Mouse (Mus musculus) limb, embryonic 11.5 days (tissue): ENCODE measurements around the gene Grm5. TPM values are rescaled to one million over a fixed set of nuclear protein-coding genes. Genes with fewer than 3 reads are reported as not detected.

ENCODE experiments used
- ATAC-seq: fragments of 200-750 bp; cut with Nextera tagmentation; 2 replicates; pipeline ENCODE4 v1.8.0; 2017; ENCODE audit warnings: low read depth; ENCODE audit not compliant: insufficient number of reproducible peaks, low FRiP score, low TSS enrichment
- DNase-seq: peaks from one replicate; pipeline ENCODE4 v3.0.0-alpha.2; 2015; ENCODE audit warnings: low spot score
- H3K27ac ChIP-seq: fragments of 300-500 bp; sonication (generic); replicated peaks from 2 replicates; pipeline ENCODE4 v1.5.1; 2014; ENCODE audit warnings: low read depth, mild to moderate bottlenecking, low read length
- H3K27me3 ChIP-seq: fragments of 300-500 bp; sonication (generic); 2 replicates; pipeline ENCODE4 v1.6.1; 2014; ENCODE audit warnings: mild to moderate bottlenecking, low read length, mixed read lengths; ENCODE audit not compliant: control insufficient read depth, insufficient read depth
- H3K36me3 ChIP-seq: fragments of 300-500 bp; sonication (generic); 2 replicates; pipeline ENCODE4 v1.6.1; 2014; ENCODE audit warnings: mild to moderate bottlenecking, low read length, moderate library complexity, mixed read lengths; ENCODE audit not compliant: control insufficient read depth, insufficient read depth
- H3K4me1 ChIP-seq: fragments of 300-500 bp; sonication (generic); 2 replicates; pipeline ENCODE4 v1.6.1; 2014; ENCODE audit warnings: low read length, mixed read lengths; ENCODE audit not compliant: control insufficient read depth, insufficient read depth
- H3K4me2 ChIP-seq: fragments of 300-500 bp; sonication (generic); 2 replicates; pipeline ENCODE4 v1.6.1; 2014; ENCODE audit warnings: low read depth, mild to moderate bottlenecking, moderate library complexity; ENCODE audit not compliant: severe bottlenecking
- H3K4me3 ChIP-seq: fragments of 300-500 bp; sonication (generic); 2 replicates; pipeline ENCODE4 v1.5.1; 2014; ENCODE audit warnings: low read depth, low read length
- H3K9ac ChIP-seq: fragments of 300-500 bp; sonication (generic); 2 replicates; pipeline ENCODE4 v1.6.1; 2014; ENCODE audit warnings: mild to moderate bottlenecking, low read length
- H3K9me3 ChIP-seq: fragments of 300-500 bp; sonication (generic); 2 replicates; pipeline ENCODE4 v1.6.1; 2016; ENCODE audit warnings: low read length; ENCODE audit not compliant: control insufficient read depth
- WGBS: fragments of 180-500 bp; shearing (Covaris S2); extraction: QIAGEN DNeasy Blood & Tissue Kit; methylation state at CpG from one replicate; pipeline ENCODE4 v1.1.7; 2014; 5-methylcytosine and 5-hydroxymethylcytosine counted together
- polyA plus RNA-seq: library from polyadenylated mRNA; unstranded; fragments of >200 nt; fragmentation: Nextera tagmentation; extraction: Ambion mirVana; gene quantifications from 2 replicates; pipeline ENCODE4 v1.2.1, GENCODE M21; 2014

Grm5 gene
- polyA plus RNA-seq: 0.04 TPM in 1 of 2 replicates, not detected in the other

DNA sequence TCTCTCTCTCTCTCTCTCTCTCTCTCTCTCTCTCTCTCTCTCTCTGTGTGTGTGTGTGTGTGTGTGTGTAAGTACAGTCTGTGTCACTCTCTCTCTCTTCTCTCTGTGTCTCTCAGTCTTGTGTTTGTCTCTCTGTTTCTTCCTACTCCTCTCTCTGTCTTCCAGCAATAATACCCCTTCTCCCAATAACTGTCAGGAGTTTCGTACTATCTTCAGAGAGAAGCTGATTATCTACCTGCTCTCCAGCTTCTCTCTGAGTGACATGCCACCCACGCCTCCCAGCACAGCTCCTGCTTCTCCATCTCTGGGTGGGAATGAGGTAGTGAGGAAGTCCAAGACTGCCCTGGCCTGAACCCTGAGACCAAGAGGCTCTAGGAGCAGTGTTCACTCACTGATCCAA is at the start of gene Grm5:
TSS of gene Grm5 (plus strand) at position 301 of the 400 bp plus-strand sequence.
- H3K36me3 ChIP-seq: no peaks in the 10 kb centered on the region
- no peak within 1 kb of the TSS for H3K4me3 ChIP-seq
- DNase-seq (no peak), ATAC-seq (no peak)
- no peak within 1 kb of the TSS for H3K27ac ChIP-seq
- no peaks in the 10 kb centered on the region for H3K9me3 ChIP-seq
- H3K27me3 ChIP-seq: peaks cover 15% of the 10 kb centered on the region
- H3K4me2 ChIP-seq: peak within 1 kb of the TSS; percentile 27
- no peak within 1 kb of the TSS for H3K9ac ChIP-seq
- 31% methylated on average over 2 of the region's 2 CpGs for WGBS
- no peaks in the 10 kb centered on the region for H3K4me1 ChIP-seq

DNA sequence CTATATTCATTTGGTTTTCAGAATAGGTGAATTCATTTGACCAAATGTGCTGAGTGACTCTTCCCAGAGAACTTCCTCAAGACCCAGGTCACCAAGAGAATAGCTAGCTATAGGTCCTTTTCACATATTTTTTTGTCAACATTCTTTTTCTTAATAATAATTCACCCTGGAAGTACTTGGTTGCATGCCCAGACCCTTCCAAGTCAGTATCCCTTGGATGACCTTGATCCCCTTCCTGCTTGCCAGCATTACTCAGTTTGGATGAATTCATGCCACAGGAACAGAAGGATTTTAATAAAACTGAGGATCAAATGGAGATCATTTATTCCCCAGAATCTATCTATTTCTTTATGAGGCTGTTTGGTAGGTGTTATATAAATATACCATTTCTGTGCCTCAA is 44.9 kb upstream of the Grm5 start:
- no peak overlapping the region for H3K4me3 ChIP-seq
- no peak for ATAC-seq
- no peak overlapping the region for H3K9ac ChIP-seq
- H3K4me2 ChIP-seq: no peak overlapping the region
- DNase-seq: no peak
- H3K27me3 ChIP-seq: no peaks in the 10 kb centered on the region
- H3K36me3 ChIP-seq: no peaks in the 10 kb centered on the region
- no peaks in the 10 kb centered on the region for H3K9me3 ChIP-seq
- H3K27ac ChIP-seq: no peak overlapping the region
- no peaks in the 10 kb centered on the region for H3K4me1 ChIP-seq

DNA sequence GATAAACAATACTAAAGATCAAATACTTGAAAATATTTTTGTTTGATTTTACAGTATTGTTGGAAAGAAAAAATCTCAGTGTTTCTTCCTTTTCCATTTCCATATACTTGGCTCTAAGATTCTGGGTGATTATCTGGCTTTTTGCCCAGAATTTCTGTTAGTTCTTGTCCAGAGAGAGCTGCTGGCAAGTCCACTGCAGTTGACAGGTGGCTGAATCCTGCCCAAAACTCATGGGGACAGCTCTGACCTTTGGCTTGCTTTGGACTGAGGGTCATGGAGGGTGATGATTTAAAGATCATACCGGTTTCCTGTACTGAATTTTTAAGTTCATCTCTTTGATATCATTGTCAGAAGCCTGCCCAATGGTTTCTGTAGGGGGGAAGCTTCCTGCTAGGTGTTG is 18.7 kb upstream of the Grm5 start:
- H3K27me3 ChIP-seq: no peaks in the 10 kb centered on the region
- no peaks in the 10 kb centered on the region for H3K36me3 ChIP-seq
- H3K27ac ChIP-seq: no peak overlapping the region
- WGBS: 37% methylated on average over 1 of the region's 1 CpGs
- H3K4me3 ChIP-seq: no peak overlapping the region
- no peaks in the 10 kb centered on the region for H3K9me3 ChIP-seq
- DNase-seq (no peak), ATAC-seq (no peak)
- H3K9ac ChIP-seq: no peak overlapping the region
- H3K4me1 ChIP-seq: no peaks in the 10 kb centered on the region
- H3K4me2 ChIP-seq: no peak overlapping the region

DNA sequence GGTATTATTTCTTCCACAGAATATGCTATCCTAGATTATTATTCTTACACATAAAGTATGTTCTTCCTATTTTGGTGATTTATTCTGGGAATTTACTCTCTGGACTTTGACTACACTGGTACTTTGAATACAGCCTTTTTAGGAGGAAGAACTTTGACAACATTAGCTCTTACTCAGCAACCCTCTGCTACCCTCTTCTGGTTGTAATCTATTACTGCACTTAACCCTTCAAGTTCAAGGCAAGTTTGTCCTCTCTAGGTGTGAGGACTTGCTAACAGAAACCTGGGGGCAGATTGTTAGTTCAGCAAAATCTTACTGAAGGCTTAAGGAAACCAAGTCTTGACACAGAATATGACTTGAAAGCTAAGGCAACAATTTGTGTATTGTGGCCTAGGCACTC is 17.5 kb upstream of the Grm5 start:
- no peaks in the 10 kb centered on the region for H3K4me1 ChIP-seq
- H3K36me3 ChIP-seq: no peaks in the 10 kb centered on the region
- no peaks in the 10 kb centered on the region for H3K9me3 ChIP-seq
- no peak overlapping the region for H3K4me2 ChIP-seq
- DNase-seq (no peak), ATAC-seq (no peak)
- H3K9ac ChIP-seq: no peak overlapping the region
- no peak overlapping the region for H3K27ac ChIP-seq
- no peaks in the 10 kb centered on the region for H3K27me3 ChIP-seq
- H3K4me3 ChIP-seq: no peak overlapping the region

DNA sequence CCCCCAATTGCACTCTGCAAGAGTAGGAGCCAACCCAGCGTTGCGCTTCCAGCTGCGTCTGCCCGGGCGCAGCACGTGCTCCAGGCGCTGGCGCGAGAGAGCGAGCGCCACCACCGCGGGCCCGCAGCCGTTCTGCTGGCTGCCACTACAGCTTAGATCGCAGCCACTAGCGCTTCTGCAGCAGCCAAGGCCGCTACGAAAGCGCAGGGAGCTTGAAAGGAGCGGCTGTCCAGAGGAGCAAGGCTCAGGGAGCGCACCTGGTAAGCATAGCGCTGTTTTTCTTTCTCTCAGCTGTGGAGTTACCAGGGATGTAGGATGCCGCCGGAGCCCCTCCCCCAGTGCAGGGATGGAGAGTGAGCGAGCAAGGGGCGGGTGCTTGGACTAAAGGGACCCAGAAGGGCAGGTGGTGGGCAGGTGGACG is 323 bp downstream of the Grm5 start:
- Histone ChIP-seq H3K9ac (no peak overlapping the region), H3K9me3 (no peaks in the 10 kb centered on the region), H3K4me2 (peak overlapping the region; percentile 27), H3K27ac (no peak overlapping the region), H3K36me3 (no peaks in the 10 kb centered on the region), H3K27me3 (peaks cover 15% of the 10 kb centered on the region), H3K4me3 (no peak overlapping the region), H3K4me1 (no peaks in the 10 kb centered on the region)
- 2% methylated on average over 28 of the region's 28 CpGs for WGBS
- peak; percentile 67; the same call in 1 of the 2 replicates for ATAC-seq
- DNase-seq: peak; percentile 48

DNA sequence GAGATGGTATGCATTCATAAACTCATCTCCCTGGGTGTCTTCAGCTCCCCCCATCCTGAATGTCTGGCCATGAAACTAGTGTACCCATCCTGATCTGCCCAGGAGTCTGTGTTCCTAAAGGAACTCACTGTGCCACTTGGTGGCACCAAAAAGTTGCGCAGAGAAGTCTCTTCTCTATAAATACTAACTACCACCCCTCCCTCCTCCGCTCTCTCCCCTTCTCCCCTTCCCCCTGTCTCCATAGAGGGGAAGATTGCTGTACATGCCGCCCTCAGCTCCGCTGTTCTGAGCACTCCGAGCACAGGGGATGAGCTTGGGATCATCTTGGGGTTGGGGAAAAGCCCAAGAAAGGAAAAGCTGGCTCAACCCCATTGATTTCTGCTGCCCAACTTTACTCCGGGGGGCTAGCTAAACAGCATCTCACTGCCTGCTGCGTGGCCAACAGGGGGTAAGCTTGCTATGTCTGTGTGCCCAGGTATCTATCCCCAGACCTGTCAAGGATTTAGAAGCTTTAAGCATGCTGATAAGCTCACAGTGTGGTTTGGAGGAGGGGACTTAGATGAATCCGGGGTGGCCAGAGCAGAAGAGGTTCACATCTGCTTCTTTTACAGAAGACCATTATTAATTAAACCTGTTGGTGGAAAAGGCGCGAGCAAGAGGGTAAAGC is 2.4 kb downstream of the Grm5 start:
- Histone ChIP-seq H3K4me1 (no peaks in the 10 kb centered on the region), H3K27me3 (peaks cover 15% of the 10 kb centered on the region), H3K4me3 (no peak overlapping the region), H3K4me2 (no peak overlapping the region), H3K9me3 (no peaks in the 10 kb centered on the region), H3K36me3 (no peaks in the 10 kb centered on the region), H3K27ac (no peak overlapping the region), H3K9ac (no peak overlapping the region)
- WGBS: 16% methylated on average over 10 of the region's 10 CpGs
- DNase-seq: no peak
- no peak for ATAC-seq

DNA sequence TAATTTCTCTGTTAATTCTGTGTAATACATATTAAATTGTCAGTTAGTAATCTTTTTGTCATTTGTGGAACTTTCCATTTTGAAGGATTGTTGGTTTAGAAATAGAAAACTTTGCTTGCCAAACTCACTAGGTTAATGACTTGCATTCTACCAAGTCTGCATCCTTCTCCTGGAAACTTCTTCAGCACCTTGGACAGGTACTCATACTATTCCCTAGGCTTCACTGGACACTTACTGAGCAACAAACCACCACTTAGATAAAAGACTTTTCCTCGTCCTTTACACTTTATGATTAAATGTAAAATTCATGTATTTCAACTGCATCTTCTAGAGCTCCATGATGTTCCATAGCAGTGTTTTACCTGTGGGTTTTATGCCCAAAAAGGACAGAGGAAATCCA is 4.0 kb downstream of the Grm5 start:
- no peaks in the 10 kb centered on the region for H3K4me1 ChIP-seq
- DNase-seq (no peak), ATAC-seq (no peak)
- no peaks in the 10 kb centered on the region for H3K36me3 ChIP-seq
- no peak overlapping the region for H3K4me2 ChIP-seq
- no peak overlapping the region for H3K4me3 ChIP-seq
- no peaks in the 10 kb centered on the region for H3K9me3 ChIP-seq
- no peak overlapping the region for H3K9ac ChIP-seq
- peaks cover 15% of the 10 kb centered on the region for H3K27me3 ChIP-seq
- H3K27ac ChIP-seq: no peak overlapping the region
- WGBS: 37% methylated on average over 1 of the region's 1 CpGs

DNA sequence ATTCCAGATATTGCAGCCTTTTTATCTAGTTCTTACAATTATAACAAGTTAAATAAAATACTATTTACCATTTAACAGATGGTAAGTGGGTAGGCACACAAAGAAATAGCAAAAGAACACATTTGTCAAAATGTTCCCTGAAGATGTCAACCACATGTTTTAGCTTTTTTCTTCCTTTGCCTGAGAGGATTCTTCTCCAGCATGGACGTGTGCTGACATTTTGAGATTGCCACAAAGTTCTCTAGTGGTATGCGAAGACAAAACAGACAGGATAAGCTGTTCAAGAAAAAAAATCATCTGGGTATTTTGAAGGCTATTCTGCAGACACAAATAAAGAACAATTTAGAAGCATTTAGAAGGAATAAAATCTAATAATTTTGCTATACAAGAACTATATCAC is 42.3 kb downstream of the Grm5 start:
- H3K9ac ChIP-seq: no peak overlapping the region
- H3K4me1 ChIP-seq: no peaks in the 10 kb centered on the region
- no peak overlapping the region for H3K4me3 ChIP-seq
- H3K4me2 ChIP-seq: no peak overlapping the region
- WGBS: 81% methylated on average over 2 of the region's 2 CpGs
- no peaks in the 10 kb centered on the region for H3K36me3 ChIP-seq
- H3K27me3 ChIP-seq: no peaks in the 10 kb centered on the region
- DNase-seq (no peak), ATAC-seq (no peak)
- no peaks in the 10 kb centered on the region for H3K9me3 ChIP-seq
- H3K27ac ChIP-seq: no peak overlapping the region

DNA sequence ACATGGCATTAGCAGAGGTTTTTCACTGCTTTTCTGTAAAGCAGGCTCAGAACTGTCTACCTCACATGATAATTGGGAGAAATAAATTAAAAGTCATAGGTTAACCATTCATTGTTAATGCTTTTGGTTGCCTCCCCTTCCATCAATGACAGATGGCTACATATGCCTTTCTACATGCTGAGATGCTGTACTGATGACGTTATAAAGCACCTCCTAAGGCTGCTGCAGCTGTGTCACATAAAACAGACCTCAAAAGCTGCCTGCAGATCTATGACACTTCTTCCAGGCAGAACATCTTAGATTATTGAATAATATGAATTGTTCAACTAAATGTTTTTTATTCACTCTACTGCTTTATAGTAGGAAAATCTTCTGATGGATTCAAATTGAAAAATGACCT is 51.6 kb downstream of the Grm5 start:
- Histone ChIP-seq H3K4me3 (no peak overlapping the region), H3K36me3 (no peaks in the 10 kb centered on the region), H3K27ac (no peak overlapping the region), H3K9me3 (no peaks in the 10 kb centered on the region), H3K9ac (no peak overlapping the region), H3K27me3 (no peaks in the 10 kb centered on the region), H3K4me1 (no peaks in the 10 kb centered on the region), H3K4me2 (no peak overlapping the region)
- WGBS: 21% methylated on average over 1 of the region's 1 CpGs
- DNase-seq (no peak), ATAC-seq (no peak)
